Mouse (Mus musculus) G1E (cell line): ENCODE data around the gene Hcfc1.

ENCODE experiments used
- CTCF ChIP-seq: IDR thresholded peaks from 2 replicates; pipeline ENCODE4 v1.5.1; 2012; ENCODE audit warnings: low read depth, low read length, inconsistent platforms, mixed read lengths
- GATA1 ChIP-seq: IDR thresholded peaks from 2 replicates; pipeline ENCODE4 v1.6.1; 2012; ENCODE audit warnings: borderline replicate concordance, low read length, inconsistent platforms, mixed read lengths
- POLR2AphosphoS5 ChIP-seq: IDR thresholded peaks from 2 replicates; pipeline ENCODE4 v1.6.1; 2012; ENCODE audit warnings: low read depth, low read length, inconsistent platforms; ENCODE audit not compliant: insufficient replicate concordance
- TAL1 ChIP-seq: conservative IDR thresholded peaks from 2 replicates; pipeline ENCODE4 v1.6.1; 2012; ENCODE audit warnings: low read depth, low read length, inconsistent platforms, mixed read lengths

DNA sequence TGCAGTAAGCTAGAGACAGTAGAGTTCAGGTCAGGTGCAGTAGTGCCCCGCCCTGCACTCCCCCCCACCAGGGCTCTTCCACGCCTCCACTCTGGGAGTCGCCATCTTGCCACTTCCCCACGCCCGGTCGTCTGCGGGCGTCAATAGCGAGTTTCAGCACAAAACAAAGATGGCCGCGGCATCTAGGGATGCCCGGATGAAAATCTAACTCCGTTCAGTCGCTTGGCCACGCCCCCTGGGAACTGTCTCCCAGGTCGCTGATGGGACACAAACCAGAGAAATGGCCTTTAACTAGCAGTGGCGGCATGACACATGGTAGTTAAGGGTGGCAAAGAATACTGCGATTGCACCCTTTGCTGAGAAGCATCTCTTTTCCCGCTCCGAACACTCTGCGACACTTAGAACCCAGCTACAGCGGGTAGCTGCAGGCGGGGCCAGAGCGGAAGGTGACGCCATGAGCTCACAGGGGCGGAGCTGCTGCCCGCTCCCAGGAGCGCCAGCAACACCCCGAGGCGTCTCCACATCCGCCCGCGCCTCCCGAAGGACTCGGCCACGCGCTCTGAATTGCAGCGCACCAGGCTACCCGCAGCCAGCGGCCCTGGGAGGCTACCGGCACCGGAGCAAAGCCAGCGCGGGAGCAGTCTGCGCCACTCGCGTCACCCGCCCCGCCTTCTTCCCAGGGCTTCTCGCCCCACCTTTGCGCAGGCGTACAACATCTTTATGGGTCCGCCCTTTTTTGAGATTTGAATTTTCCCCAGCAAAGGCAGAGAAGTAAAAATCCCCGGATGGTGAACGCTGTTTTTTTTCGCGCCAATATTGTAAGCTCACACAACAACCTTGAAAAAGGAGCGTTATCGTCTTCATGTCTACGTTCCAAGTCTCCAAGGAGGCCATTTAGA lies 1.3 kb upstream of the Hcfc1 start:
- TF ChIP-seq CTCF (no peak), GATA1 (no peak), TAL1 (no peak), POLR2AphosphoS5 (no peak)
